Mouse (Mus musculus) heart, embryonic 16.5 days (tissue): ENCODE results near the gene Cacnb2. TPM values are rescaled to one million over a fixed set of nuclear protein-coding genes. Genes with fewer than 3 reads are reported as not detected.
A peak's percentile ranks its signal among the peaks of the same experiment; 100 is the strongest.

Experiments
- ATAC-seq: fragments of 200-750 bp; cut with Nextera tagmentation; replicated peaks from 2 replicates; pipeline ENCODE4 v1.8.0; 2017; ENCODE audit warnings: moderate number of reproducible peaks; ENCODE audit not compliant: insufficient read depth, low FRiP score; ENCODE audit errors: extremely low read depth
- H3K27ac ChIP-seq: fragments of 300-500 bp; sonication (generic); 2 replicates; pipeline ENCODE4 v1.5.1; 2014; ENCODE audit warnings: mild to moderate bottlenecking, low read length, control low read depth, moderate library complexity
- H3K27me3 ChIP-seq: fragments of 300-500 bp; sonication (generic); 2 replicates; pipeline ENCODE4 v1.6.1; 2014; ENCODE audit warnings: low read length, mixed read lengths; ENCODE audit not compliant: control insufficient read depth, insufficient read depth
- H3K36me3 ChIP-seq: fragments of 300-500 bp; sonication (generic); 2 replicates; pipeline ENCODE4 v1.6.1; 2014; ENCODE audit not compliant: control insufficient read depth, insufficient read depth
- H3K4me1 ChIP-seq: fragments of 300-500 bp; sonication (generic); 2 replicates; pipeline ENCODE4 v1.6.1; 2014; ENCODE audit warnings: low read length, mixed read lengths; ENCODE audit not compliant: control insufficient read depth, insufficient read depth
- H3K4me2 ChIP-seq: fragments of 300-500 bp; sonication (generic); 2 replicates; pipeline ENCODE4 v1.6.1; 2014; ENCODE audit warnings: low read depth, mild to moderate bottlenecking, control low read depth, low read length
- H3K4me3 ChIP-seq: fragments of 300-500 bp; sonication (generic); 2 replicates; pipeline ENCODE4 v1.5.1; 2014; ENCODE audit warnings: mild to moderate bottlenecking, control low read depth, low read length
- H3K9ac ChIP-seq: fragments of 300-500 bp; sonication (generic); 2 replicates; pipeline ENCODE4 v1.6.1; 2014; ENCODE audit warnings: low read length, control low read depth
- H3K9me3 ChIP-seq: fragments of 300-500 bp; sonication (generic); replicated peaks from 2 replicates; pipeline ENCODE4 v1.6.1; 2016; ENCODE audit warnings: low read length; ENCODE audit not compliant: control insufficient read depth
- WGBS: fragments of 180-500 bp; shearing (Covaris S2); extraction: QIAGEN DNeasy Blood & Tissue Kit; methylation state at CpG from one replicate; pipeline ENCODE4 v1.1.7; 2014; 5-methylcytosine and 5-hydroxymethylcytosine counted together
- polyA plus RNA-seq: library from polyadenylated mRNA; unstranded; fragments of >200 nt; fragmentation: Nextera tagmentation; extraction: Ambion mirVana; gene quantifications from 2 replicates; pipeline ENCODE4 v1.2.1, GENCODE M21; 2015

Gene Cacnb2
- polyA plus RNA-seq = 10.7 and 12.9 TPM in 2 replicates

DNA sequence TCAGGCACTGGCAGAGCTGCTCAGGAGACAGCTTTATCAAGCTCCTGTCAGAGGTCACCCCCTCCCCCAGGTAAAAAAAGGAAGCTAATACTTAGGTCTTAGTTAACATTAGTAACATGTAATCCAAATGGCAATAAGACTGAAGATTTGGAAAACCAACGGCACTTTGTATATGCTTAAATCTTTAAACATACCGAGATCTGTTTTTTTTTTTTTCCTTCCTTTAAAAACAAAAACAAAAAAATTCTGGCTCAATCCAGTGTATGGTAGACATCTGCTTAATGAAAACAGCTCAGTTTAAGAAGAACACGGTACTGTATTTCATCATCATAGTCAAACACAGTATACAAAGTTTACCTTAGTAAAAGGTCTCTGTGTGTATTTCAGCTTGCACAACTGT, at the start of gene Cacnb2:
Gene Cacnb2, plus strand, starts transcription at position 301 of the 400 bp plus-strand sequence.
- WGBS = 44% methylated on average over 3 of the region's 3 CpGs
- Histone ChIP-seq H3K4me3 (peak within 1 kb of the TSS; percentile 81), H3K36me3 (no peaks in the 10 kb centered on the region), H3K27ac (peak within 1 kb of the TSS; percentile 97), H3K9me3 (no peaks in the 10 kb centered on the region), H3K4me2 (peak within 1 kb of the TSS; percentile 72), H3K9ac (peak within 1 kb of the TSS; percentile 89), H3K27me3 (no peaks in the 10 kb centered on the region), H3K4me1 (peaks cover 7% of the 10 kb centered on the region)
- ATAC-seq = no peak

DNA sequence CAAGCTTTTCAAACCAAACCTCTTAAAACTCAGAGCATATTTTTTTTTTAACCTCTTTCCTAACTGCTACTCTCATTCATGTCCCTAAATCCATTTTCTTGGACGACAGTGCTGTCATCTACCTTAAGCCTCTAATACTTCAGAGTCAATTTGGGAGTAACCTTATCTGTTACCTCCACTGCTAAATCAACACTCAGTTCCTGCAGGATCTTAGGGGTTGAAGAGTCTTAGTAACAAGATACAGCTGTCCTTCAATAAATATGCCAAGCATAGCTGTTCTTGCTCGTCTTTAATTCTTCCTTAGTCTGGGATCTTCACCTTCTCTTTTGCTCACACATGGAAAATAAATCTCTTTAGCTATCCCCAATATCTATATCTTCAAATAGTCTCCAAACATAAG, 34.9 kb upstream of the Cacnb2 start:
- Histone ChIP-seq H3K4me3 (no peak overlapping the region), H3K27me3 (no peaks in the 10 kb centered on the region), H3K36me3 (no peaks in the 10 kb centered on the region), H3K4me2 (no peak overlapping the region), H3K9me3 (no peaks in the 10 kb centered on the region), H3K4me1 (peaks cover 6% of the 10 kb centered on the region), H3K27ac (no peak overlapping the region), H3K9ac (no peak overlapping the region)
- no peak for ATAC-seq
- 26% methylated on average over 2 of the region's 2 CpGs for WGBS

DNA sequence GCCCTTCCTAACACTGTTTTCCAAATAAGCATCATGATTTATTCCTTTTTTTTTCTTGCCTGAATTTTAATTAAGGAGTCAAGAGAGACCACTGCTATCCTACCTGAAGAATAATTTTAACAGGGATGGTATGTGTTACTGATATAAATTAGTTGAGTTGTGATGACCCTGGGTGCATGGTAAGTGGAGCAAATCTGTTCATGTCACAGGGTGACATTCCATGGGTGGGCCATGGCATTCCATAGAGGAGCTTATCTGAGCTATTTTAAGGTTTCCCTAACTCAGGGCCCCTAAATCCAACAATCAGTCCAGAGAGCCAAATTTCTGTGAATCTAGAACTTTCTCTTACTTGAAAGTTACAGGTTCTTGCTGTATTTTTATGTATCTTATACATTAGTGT, 31.6 kb upstream of the Cacnb2 start:
- H3K9ac ChIP-seq = no peak overlapping the region

DNA sequence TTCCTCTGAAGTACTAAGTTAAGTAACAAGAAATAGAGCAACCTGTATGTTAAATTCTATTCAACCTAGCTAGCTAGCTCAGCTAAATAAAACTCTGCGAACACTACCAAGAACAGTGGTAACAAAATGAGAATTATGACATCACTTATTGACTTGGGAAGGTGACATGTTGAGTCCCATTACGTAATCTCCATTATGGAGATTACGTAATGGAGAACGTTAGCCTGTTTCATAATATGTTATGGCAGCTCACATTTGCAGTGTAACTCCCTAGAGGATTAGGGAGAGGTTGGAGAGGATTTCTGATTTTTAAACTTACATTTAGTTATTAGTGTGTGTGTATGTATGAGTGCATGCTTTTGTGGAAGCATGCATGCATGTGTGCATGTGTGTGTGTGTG, 13.3 kb upstream of the Cacnb2 start:
- Histone ChIP-seq H3K9ac (no peak overlapping the region), H3K4me2 (no peak overlapping the region), H3K4me3 (no peak overlapping the region), H3K36me3 (no peaks in the 10 kb centered on the region), H3K27me3 (no peaks in the 10 kb centered on the region), H3K4me1 (no peaks in the 10 kb centered on the region), H3K9me3 (no peaks in the 10 kb centered on the region), H3K27ac (no peak overlapping the region)
- WGBS = 84% methylated on average over 4 of the region's 4 CpGs
- ATAC-seq = no peak

More for the DNA sequence above, 31.6 kb upstream of the Cacnb2 start:
- H3K9me3 ChIP-seq = no peaks in the 10 kb centered on the region
- H3K27me3 ChIP-seq = no peaks in the 10 kb centered on the region
- no peaks in the 10 kb centered on the region for H3K36me3 ChIP-seq
- ATAC-seq = no peak; the same call in 1 of the 2 replicates
- H3K4me2 ChIP-seq = no peak overlapping the region
- H3K4me1 ChIP-seq = peaks cover 6% of the 10 kb centered on the region
- no peak overlapping the region for H3K4me3 ChIP-seq
- H3K27ac ChIP-seq = peak overlapping the region; percentile 41

DNA sequence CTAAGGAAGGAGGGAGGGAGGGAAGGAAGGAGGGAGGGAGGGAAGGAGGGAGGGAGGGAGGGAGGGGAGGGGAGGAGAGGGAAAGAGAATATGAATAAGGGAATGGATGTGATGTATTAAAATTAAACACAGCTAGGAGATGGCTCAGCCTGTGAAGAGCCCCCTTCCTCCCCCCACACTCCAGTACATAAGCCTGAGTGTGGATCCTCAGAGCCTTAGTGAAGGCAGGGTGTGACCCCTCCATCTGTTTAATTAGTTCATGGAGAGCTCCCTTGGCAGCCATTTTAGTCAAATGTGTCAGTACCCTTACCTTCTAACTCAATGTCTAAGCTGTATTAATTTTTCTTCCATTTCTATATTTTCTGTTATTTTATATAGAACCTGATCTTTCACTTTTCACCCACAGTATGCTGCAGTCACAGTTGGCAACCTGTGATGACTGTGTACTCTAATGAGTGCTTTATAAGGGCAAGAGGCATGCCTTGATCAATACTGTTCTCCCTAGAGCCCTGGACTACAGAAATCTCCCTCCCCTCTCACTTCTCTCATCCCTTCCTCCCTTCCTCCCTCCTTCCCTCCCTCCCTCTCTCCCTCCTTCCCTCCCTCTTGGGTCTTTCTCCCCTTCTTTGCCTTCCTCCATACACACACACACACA, 4.9 kb upstream of the Cacnb2 start:
- Histone ChIP-seq H3K4me1 (0 out of 2 replicates have a peak, but pooled peaks cover 2% of the 10 kb centered on the region), H3K9ac (no peak overlapping the region), H3K4me3 (no peak overlapping the region), H3K4me2 (no peak overlapping the region), H3K36me3 (no peaks in the 10 kb centered on the region), H3K9me3 (no peaks in the 10 kb centered on the region), H3K27ac (no peak overlapping the region), H3K27me3 (no peaks in the 10 kb centered on the region)
- ATAC-seq = no peak

DNA sequence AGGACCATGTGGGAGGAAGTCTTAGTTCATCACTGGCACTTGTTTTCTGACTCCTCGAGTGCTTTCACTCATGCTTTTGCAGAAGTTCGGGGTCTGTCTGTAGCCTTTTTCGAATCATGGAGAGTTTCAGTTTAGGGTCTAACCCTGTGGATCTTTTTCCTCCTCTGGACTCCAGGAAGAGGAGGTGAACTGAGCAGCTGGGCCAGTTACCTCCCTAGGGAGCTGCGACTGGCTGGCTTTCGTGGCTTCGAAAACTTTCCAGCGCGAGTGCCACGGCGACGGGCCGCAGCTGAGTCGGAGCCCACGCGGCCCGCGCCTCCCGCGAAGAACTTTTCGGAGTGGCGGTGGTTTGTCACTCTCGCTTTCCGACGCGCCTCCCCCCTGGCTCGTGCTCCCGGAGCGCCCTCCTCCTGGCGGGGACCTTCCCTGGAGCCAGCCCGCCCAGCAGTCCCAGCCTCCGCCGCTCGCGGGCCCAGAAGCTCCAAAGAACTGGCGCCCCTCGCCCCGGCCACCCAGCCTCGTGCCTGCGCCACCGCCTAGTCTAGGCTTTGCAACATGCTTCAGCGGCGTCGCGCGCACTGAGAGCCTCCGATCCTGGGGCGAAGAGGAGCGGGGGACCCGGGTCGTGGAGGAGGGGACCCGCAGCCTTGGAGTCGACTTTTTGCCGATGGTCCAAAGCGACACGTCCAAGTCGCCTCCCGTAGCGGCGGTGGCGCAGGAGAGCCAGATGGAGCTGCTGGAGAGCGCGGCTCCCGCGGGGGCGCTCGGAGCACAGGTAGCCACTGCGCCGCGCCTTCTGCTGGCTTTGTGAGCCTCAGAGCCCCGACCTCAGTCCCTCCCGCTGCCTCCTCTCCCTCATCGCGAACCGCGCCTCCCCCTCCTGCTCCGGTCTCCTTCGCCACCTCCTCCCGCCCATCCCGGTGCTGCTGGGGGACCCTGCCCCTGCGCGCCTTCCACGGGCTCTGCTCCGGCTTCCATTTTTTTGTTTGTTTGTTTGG, 1.2 kb downstream of the Cacnb2 start:
- no peaks in the 10 kb centered on the region for H3K9me3 ChIP-seq
- peak overlapping the region; percentile 72 for H3K4me2 ChIP-seq
- H3K9ac ChIP-seq = peak overlapping the region; percentile 89
- under 1% methylated on average over 79 of the region's 83 CpGs for WGBS
- peak overlapping the region; percentile 81 for H3K4me3 ChIP-seq
- H3K4me1 ChIP-seq = peaks cover 20% of the 10 kb centered on the region
- H3K27ac ChIP-seq = peak overlapping the region; percentile 97
- H3K36me3 ChIP-seq = no peaks in the 10 kb centered on the region
- H3K27me3 ChIP-seq = no peaks in the 10 kb centered on the region
- ATAC-seq = peak; percentile 88

DNA sequence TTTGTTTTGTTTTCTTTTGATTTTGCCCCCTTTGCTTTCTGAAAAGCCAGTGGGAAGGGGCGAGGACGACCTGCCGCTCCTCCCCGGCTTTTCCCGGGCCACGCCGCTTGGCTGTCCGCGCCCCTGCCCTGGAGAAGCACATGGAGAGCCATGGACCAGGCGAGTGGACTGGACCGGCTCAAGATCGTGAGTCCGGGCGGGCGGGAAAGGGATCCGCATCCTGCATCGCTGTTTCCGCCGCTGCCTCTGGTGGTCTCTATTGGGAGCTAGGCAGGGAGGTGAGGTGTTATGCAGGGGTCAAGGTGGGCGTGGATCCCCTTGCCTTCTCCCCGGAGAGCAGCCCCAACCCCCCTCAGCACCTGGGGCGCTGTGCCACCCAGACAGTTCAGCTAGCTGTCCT, 1.9 kb downstream of the Cacnb2 start:
- peak overlapping the region; percentile 97 for H3K27ac ChIP-seq
- H3K27me3 ChIP-seq = no peaks in the 10 kb centered on the region
- H3K36me3 ChIP-seq = no peaks in the 10 kb centered on the region
- WGBS = under 1% methylated on average over 22 of the region's 22 CpGs
- peak overlapping the region; percentile 72 for H3K4me2 ChIP-seq
- H3K9me3 ChIP-seq = no peaks in the 10 kb centered on the region
- ATAC-seq = peak; percentile 31; the same call in 1 of the 2 replicates
- peak overlapping the region; percentile 89 for H3K9ac ChIP-seq
- H3K4me3 ChIP-seq = peak overlapping the region; percentile 81
- peaks cover 27% of the 10 kb centered on the region for H3K4me1 ChIP-seq

DNA sequence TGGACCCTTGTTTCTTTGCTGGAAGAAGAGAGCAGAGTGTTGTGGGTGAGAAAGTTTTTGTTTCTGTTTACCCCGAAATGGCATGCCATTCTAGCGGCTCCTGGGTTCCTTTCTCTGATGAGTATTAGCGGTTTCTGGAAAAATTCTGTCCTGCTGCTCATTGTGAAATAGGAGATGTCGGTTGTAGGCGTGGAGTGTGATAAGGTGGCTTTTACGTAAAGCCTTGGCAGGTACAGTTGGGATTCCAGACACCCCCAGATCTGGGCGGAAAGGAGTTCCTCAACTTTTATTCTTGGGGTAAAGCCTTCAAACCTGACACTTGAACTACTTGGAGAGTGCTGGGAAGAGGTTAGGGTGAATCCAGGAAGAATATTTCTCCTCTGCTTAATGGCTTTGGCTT, 2.3 kb downstream of the Cacnb2 start:
- H3K4me3 ChIP-seq = peak overlapping the region; percentile 81
- H3K9ac ChIP-seq = peak overlapping the region; percentile 89
- peak overlapping the region; percentile 72 for H3K4me2 ChIP-seq
- H3K36me3 ChIP-seq = no peaks in the 10 kb centered on the region
- H3K9me3 ChIP-seq = no peaks in the 10 kb centered on the region
- H3K27me3 ChIP-seq = no peaks in the 10 kb centered on the region
- H3K27ac ChIP-seq = peak overlapping the region; percentile 97
- peaks cover 27% of the 10 kb centered on the region for H3K4me1 ChIP-seq
- no peak for ATAC-seq
- WGBS = 3% methylated on average over 7 of the region's 7 CpGs

DNA sequence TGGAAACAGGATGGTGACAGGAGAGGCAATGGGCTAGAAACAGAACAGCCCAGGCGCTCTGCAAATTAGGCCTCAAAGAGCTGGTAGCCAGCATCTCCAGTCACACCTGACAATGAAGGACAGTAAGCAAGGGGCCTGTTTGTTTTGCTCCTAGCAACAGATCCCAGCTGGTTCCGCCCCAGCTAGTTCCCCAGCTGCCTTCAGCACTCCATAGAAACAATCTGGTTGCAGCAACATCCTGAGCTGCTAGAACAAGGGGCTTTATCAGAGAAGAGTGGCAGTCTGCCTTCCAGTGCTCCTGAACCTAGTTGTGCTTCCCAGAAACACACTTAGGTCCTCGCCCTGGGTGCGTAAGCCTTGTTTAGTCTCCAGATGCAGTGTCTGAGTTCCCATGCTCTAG, 5.7 kb downstream of the Cacnb2 start:
- no peaks in the 10 kb centered on the region for H3K27me3 ChIP-seq
- peak; percentile 29; the same call in 1 of the 2 replicates for ATAC-seq
- no peaks in the 10 kb centered on the region for H3K9me3 ChIP-seq
- peak overlapping the region; percentile 23; the same call in 1 of the 2 replicates for H3K4me2 ChIP-seq
- no peak overlapping the region for H3K4me3 ChIP-seq
- peaks cover 28% of the 10 kb centered on the region for H3K4me1 ChIP-seq
- H3K9ac ChIP-seq = peak overlapping the region; percentile 40; the same call in 1 of the 2 replicates
- H3K27ac ChIP-seq = peak overlapping the region; percentile 73
- WGBS = 26% methylated on average over 4 of the region's 4 CpGs
- H3K36me3 ChIP-seq = no peaks in the 10 kb centered on the region
